Mouse (Mus musculus) cerebellum, adult 2 months (tissue): ENCODE data around the gene Flywch2.

ENCODE experiments used
- CTCF ChIP-seq: fragments of 200-500 bp; IDR thresholded peaks from 2 replicates; pipeline ENCODE4 v1.5.1; 2011; ENCODE audit warnings: low read depth, mild to moderate bottlenecking, control low read depth, low read length, moderate library complexity, borderline replicate concordance; ENCODE audit not compliant: insufficient read depth
- POLR2A ChIP-seq: fragments of 200-500 bp; IDR thresholded peaks from 2 replicates; pipeline ENCODE4 v1.6.1; 2011; ENCODE audit warnings: low read length, control low read depth, borderline replicate concordance; ENCODE audit not compliant: insufficient read depth

DNA sequence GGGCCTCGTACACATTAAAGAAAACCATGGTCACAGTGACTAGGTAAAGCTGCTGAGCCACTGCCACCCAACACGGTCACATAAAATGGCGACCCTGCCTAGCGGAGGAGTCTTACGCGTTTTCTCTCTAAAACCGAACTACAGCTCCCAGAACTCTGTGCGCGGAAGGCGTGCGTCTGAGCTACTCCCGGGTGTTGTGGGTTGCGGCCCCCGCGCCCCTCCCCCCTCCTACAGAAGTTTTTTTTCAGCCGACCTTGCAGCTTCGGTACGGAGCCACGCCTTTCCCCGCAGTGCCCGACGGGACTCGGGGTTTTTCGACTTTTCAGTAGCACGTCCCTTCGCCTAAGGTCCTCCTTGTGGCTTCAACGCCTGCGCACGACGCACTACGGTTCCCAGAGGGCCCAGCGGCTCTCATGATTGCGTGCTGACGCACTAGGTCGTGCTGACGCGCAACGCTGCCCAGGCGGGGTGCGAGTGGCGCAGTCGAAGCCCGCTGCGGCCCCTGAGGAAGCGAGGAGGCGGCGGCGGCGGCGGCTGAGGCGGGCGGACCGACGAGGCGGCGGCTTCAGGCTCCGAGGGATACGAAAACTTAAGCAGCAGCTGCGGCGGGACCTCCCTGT lies 17.0 kb upstream of the Flywch2 start:
- TF ChIP-seq POLR2A (peak; percentile 78), CTCF (no peak)
